Mouse (Mus musculus) cerebellum, adult 18-20 months (tissue): ENCODE data around the gene B3galnt1.

Experiments used
- DNase-seq, 2 experiments: peaks; one replicate each; pipeline ENCODE4 v3.0.0; 2021

B3galnt1 gene

GRCm38 (mm10) chr3:69563406-69563805, 35.4 kb downstream of the B3galnt1 start:
- no peak for DNase-seq

DNA sequence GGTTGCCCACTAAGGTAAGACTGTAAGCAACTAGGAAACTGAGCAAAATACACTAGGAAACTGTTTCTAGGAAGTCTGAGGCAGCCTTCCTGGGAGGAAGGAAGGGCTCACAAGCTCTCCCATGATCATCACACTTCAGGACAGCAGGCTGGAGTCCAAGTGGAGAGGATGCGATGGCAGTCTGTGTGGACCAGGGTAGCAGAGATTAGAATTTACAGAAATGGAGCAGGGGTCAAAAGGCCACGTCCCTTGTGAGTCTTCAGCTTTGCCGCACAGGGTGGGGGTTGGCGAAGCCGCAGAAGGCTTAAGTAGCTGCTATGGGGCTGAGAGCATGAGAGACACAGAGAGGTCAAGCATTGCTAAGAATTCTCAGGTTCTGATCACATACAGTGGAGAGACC, 37.1 kb downstream of the B3galnt1 start:
- DNase-seq: no peak

- DNase-seq: no peak
These were observed 38.8 kb downstream of the B3galnt1 start for GRCm38 (mm10) chr3:69559975-69560330.

DNA sequence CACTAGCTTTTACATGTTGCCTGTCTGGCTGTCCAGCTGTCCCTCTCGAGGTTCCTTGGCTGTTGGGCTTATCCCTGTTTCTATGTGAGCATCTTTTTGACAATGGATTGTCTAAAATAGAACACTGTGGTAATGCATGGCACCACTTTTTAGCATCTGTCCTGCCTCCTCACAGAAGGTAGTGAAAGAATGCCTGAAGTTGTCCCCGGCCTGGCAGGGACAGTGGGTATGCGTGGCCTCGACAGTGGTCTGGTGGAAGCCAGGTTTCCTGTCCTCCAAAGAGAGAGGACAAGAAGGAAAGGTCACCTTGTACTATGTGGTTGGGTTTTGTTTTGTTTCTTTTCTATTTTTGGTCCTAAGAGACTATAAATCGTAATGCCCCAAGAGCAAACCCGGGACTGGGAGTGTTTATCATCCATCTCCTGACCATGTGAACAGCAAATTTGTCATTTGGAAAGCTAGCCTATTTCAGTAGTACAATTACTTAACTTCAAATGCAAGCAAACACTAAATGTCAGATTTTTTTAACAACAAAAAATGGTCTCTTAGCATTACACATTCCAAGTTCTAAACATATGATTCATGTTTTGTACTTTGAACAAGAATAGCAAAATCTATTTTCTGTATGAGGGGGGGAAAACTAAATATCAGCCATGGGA, 39.3 kb downstream of the B3galnt1 start:
- no peak for DNase-seq

DNA sequence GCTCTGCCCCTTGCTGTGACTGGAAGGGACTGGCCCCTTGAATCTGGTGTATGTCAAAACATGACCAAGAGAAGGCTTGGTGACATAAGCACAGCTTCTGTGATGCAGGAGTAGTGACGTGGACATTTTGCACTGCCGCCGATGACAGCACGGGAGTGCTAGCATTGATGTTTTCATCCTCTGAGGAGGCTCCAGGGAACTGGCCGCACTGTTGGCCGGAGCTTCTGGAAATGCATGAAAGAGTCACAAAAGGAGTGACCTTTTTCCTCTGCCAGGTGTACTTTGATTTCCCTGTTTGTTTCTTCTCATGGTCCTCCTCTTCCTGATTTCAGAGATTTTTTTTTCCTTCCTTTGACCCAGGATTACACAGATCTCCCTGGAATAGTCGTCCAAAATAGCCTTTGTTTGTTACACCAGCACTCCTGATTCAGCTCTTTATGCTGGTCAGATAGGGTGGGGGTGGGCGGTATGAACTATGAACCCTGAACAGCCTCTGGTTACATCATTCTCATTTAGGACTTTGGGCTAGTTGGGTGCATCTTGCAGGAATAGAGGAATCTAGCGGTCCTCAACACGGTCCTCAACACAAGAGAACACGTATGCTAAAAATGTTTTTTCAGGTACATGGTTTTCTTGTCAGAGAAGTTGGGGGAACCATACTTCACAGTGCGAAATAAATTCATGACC, 42.5 kb downstream of the B3galnt1 start:
- no peak for DNase-seq

DNA sequence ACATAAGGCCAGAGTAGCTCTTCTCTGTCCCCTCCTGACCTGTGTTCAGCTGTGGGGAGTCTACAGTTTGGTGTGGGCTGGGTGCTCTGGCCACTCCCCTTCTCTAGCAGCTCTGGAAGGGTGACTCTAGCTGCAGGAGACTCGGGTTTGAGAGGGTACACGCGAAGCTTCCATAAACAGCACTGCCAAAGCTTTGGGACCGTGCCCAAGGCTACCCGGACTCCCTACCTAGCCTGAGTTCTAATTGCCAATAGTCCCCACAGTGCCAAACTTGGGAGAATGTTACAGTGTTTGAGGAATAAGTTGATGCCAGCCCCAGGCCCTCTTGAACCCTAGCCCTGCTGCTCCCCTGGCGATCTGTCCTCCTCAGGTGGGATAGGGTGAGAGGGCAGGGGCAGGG, 43.2 kb downstream of the B3galnt1 start:
- peak; percentile 25 to 39 for DNase-seq

- peak; percentile 32 to 33 for DNase-seq
These were observed 49.2 kb downstream of the B3galnt1 start for GRCm38 (mm10) chr3:69549602-69550001.

DNA sequence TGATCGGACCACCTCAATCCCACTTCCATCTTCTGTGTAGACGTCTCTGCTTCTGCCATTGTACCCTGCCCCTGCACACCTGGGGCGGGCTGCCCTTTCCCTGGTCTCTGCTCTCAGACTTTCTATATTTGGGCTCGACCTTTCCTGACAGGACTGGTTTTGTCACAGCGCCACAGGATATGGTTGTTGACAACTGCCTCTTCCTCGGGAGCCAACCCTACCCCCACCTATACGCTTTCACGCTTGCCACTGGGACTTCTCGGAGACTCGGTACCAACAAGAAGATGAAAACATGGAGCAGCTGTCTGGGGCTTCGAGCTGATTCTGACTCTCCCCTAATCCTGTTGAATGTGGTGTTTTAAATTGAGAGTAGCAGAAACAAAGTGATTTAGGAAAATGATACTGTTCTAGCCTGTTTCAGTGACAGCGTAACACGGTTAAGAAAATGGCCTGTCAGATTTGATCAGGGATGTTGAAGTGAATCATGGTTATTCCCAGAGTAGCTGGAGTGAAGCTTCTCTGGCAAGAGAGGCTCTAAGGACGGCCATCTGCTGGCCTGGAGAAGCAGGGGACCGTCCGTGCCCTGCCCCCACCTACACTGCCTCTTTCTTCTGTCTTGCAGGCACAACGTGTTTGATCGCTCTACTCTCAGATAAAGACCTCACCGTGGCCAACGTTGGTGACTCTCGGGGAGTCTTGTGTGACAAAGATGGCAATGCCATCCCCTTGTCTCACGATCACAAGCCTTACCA, 49.9 kb downstream of the B3galnt1 start:
- DNase-seq: peak; percentile 60 to 63

DNA sequence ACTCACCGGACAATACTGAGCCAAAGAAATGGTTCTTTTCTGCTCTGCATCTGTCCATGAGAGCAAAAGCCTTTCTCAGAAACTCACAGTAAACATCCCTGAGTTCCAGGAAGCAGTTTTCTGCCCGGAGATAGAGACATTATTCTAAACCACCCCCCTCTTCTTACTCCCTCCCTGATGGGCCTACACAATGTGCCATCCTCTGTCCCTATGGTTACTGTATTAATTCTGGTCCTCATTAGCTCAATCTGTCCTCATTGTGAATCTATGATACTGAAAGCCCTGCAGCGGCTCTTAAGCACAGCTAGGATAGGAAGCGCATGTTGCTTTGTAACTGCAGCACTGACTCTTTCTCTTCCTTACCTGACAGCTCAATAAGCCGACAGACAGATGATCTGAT, 53.7 kb downstream of the B3galnt1 start:
- no peak for DNase-seq

GRCm38 (mm10) chr3:69543730-69544129, 55.0 kb downstream of the B3galnt1 start:
- no peak for DNase-seq

- DNase-seq: peak; percentile 65 to 74
These were observed 55.8 kb downstream of the B3galnt1 start for GRCm38 (mm10) chr3:69542962-69543361.

DNA sequence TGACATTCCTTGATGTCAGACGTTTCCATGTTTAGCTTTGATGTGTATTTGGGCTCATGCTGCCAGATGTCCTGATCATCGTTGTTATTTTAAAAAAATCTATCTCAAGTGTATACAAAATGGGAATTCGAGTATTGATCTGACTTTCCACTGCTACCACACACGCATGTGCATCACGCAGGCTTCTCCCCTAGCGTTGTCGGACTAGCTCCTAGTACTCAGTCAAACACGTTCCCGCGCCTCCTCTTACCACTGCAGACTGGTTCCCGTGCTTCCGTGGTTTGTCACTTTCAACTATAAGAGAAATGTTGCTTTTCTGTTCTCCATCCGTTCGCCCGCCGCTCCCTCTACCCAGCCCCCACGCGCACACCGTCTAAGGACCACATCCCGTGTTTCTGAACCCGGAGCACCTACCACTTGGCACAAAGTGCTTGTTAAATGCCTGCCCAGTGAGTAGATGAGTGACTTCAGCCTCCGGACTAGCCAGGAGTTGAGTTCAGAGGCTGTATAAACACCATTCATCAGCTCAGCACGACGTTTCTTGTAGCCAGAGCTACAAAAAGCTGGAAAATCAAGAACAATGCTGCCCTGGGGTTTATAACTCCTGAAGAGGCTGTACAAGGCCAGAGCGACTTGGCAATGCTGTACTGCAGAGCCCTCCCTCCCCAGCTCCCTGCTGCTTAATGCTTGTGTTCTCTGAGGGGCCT, 62.7 kb downstream of the B3galnt1 start:
- no peak for DNase-seq

GRCm38 (mm10) chr3:69535486-69535885, 63.3 kb downstream of the B3galnt1 start:
- no peak for DNase-seq

- DNase-seq: no peak
These were observed 66.1 kb downstream of the B3galnt1 start for GRCm38 (mm10) chr3:69532687-69533086.

DNA sequence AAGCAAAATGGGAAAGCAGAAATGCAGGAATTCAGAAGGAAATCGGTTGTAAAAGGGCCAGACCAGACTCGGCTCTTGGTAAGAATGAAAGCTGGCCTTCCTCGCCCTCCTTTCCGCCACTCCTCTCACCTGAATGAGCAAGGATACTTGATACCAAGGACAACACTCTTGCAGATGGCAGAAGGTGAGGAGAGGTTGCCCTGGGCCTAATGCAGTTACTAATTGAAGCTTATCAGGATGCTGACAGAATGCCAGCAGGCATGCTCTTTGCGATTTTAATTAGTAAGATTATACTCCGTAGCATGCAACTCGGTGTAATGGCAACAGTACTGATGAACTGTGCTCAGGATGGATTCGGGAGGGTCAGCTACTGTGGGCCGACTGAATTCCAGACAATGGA, 67.2 kb downstream of the B3galnt1 start:
- DNase-seq: no peak

- DNase-seq: no peak
These were observed 69.2 kb downstream of the B3galnt1 start for GRCm38 (mm10) chr3:69529576-69529975.

DNA sequence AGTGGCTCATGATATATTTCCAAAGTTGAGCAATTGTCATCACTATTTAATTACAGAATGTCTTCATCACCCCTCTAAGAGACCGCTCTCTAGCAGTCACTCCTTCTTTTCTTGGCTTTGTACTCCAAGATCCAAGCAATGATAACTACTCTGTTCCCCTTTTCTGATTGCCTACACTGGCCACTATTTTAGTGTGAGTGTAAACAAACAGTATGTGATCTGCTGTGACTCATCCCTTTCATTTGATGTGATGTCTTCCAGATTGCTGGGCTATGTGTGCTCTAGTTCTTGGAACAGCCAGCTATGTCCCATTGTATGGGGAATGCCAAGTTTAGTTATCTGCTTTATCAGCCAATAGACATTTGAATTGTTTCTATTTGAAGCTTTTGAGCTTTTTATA, 71.4 kb downstream of the B3galnt1 start:
- no peak for DNase-seq

- DNase-seq: no peak
These were observed 73.7 kb downstream of the B3galnt1 start for GRCm38 (mm10) chr3:69525072-69525529.

DNA sequence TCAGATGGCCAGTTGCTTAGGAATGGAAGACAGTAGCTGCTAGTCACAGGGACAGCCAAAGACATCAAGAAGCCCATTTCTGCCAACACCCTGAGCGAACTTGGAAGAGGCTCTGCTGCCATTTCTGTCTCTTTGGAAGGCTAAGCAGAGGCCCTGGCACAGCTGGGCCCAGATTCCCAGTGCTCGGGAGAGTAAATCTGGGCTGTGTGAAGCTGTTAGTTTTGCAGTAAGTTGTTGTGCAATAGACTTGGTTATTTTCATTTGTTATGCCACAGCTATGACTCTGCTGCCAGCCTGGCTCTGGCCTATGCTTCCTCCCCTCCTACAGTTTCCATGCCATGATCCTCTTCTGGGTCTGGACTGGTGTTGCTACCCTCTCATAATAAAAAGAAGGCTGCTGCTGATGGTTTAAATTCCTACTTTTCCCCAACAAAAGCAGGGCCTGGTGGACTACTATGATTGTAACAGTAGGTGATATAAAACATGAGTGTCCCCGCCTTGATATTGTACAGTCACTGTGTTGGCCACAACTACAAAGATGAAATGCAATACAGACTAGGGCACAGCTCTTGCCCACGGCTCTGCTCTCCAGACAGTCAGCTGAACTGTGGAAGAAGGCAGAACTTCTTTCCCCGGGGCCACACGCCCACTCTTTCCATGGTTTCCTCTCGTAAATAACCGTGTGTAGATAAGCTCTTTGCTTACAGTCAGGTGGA, 74.2 kb downstream of the B3galnt1 start:
- no peak for DNase-seq
